Mouse (Mus musculus) lung, embryonic 16.5 days (tissue): ENCODE data around the gene Gm21885. TPM values are rescaled to one million over a fixed set of nuclear protein-coding genes. Genes with fewer than 3 reads are reported as not detected.
A peak's percentile ranks its signal among the peaks of the same experiment; 100 is the strongest.
"Not testable (repeated sequence)": the region's sequence is repeated elsewhere in the genome, so short reads cannot be mapped to it uniquely, and the experiment has no call there.

Experiments
- ATAC-seq: fragments of 200-750 bp; cut with Nextera tagmentation; 2 replicates; pipeline ENCODE4 v1.8.0; 2017; ENCODE audit warnings: low read depth, mild to moderate bottlenecking, moderate library complexity
- H3K27ac ChIP-seq: fragments of 300-500 bp; sonication (generic); 2 replicates; pipeline ENCODE4 v1.5.1; 2014; ENCODE audit warnings: mild to moderate bottlenecking, control low read depth, low read length
- H3K27me3 ChIP-seq: fragments of 300-500 bp; sonication (generic); 2 replicates; pipeline ENCODE4 v1.6.1; 2014; ENCODE audit warnings: low read depth, low read length, mixed read lengths; ENCODE audit not compliant: control insufficient read depth, insufficient read depth
- H3K36me3 ChIP-seq: fragments of 300-500 bp; sonication (generic); 2 replicates; pipeline ENCODE4 v1.6.1; 2014; ENCODE audit warnings: low read length; ENCODE audit not compliant: control insufficient read depth, insufficient read depth
- H3K4me1 ChIP-seq: fragments of 300-500 bp; sonication (generic); replicated peaks from 2 replicates; pipeline ENCODE4 v1.6.1; 2014; ENCODE audit warnings: low read length, mixed read lengths; ENCODE audit not compliant: control insufficient read depth, insufficient read depth
- H3K4me2 ChIP-seq: fragments of 300-500 bp; sonication (generic); 2 replicates; pipeline ENCODE4 v1.6.1; 2014; ENCODE audit warnings: low read depth, low read length, control low read depth
- H3K4me3 ChIP-seq: fragments of 300-500 bp; sonication (generic); 2 replicates; pipeline ENCODE4 v1.5.1; 2014; ENCODE audit warnings: mild to moderate bottlenecking, low read length, control low read depth
- H3K9ac ChIP-seq: fragments of 300-500 bp; sonication (generic); 2 replicates; pipeline ENCODE4 v1.6.1; 2014; ENCODE audit warnings: low read length, control low read depth
- H3K9me3 ChIP-seq: fragments of 300-500 bp; sonication (generic); 2 replicates; pipeline ENCODE4 v1.6.1; 2016; ENCODE audit warnings: low read length; ENCODE audit not compliant: control insufficient read depth
- WGBS: fragments of 180-500 bp; shearing (Covaris S2); extraction: QIAGEN DNeasy Blood & Tissue Kit; methylation state at CpG from one replicate; pipeline ENCODE4 v1.1.7; 2014; 5-methylcytosine and 5-hydroxymethylcytosine counted together
- polyA plus RNA-seq: library from polyadenylated mRNA; unstranded; fragments of >200 nt; fragmentation: Nextera tagmentation; extraction: Ambion mirVana; gene quantifications from 2 replicates; pipeline ENCODE4 v1.2.1, GENCODE M21; 2015

Gm21885 gene
- polyA plus RNA-seq, 1 experiment from 2014 or later = 0.33 TPM

GRCm38 (mm10) chr11:94261585-94262370, 19.9 kb upstream of the Gm21885 start:
- Histone ChIP-seq H3K27ac (no peak overlapping the region), H3K27me3 (no peaks in the 10 kb centered on the region; the same call in 1 of the 2 replicates), H3K36me3 (no peaks in the 10 kb centered on the region), H3K4me2 (no peak overlapping the region), H3K9me3 (no peaks in the 10 kb centered on the region), H3K9ac (no peak overlapping the region), H3K4me3 (no peak overlapping the region), H3K4me1 (peaks cover 5% of the 10 kb centered on the region; the same call in 1 of the 2 replicates)
- WGBS = 49% methylated on average over 6 of the region's 6 CpGs
- no peak; the same call in 1 of the 2 replicates for ATAC-seq

- Histone ChIP-seq H3K4me3 (peak overlapping the region; percentile 51), H3K9ac (peak overlapping the region; percentile 42)
- peak; percentile 78 for ATAC-seq
These were observed 16.4 kb upstream of the Gm21885 start for GRCm38 (mm10) chr11:94265134-94265785.

GRCm38 (mm10) chr11:94266155-94266554, 15.5 kb upstream of the Gm21885 start:
- H3K4me3 ChIP-seq, H3K36me3 ChIP-seq, H3K27me3 ChIP-seq, H3K9me3 ChIP-seq, H3K27ac ChIP-seq, H3K4me2 ChIP-seq, ATAC-seq, H3K9ac ChIP-seq, H3K4me1 ChIP-seq: not testable (repeated sequence)
- 64% methylated on average over 3 of the region's 3 CpGs for WGBS

More at GRCm38 (mm10) chr11:94265134-94265785, 16.4 kb upstream of the Gm21885 start:
- H3K4me2 ChIP-seq = peak overlapping the region; percentile 78
- WGBS = under 1% methylated on average over 18 of the region's 18 CpGs
- H3K36me3 ChIP-seq = no peaks in the 10 kb centered on the region
- peaks cover 5% of the 10 kb centered on the region; the same call in 1 of the 2 replicates for H3K4me1 ChIP-seq
- no peaks in the 10 kb centered on the region for H3K27me3 ChIP-seq
- no peaks in the 10 kb centered on the region for H3K9me3 ChIP-seq
- peak overlapping the region; percentile 57; the same call in 1 of the 2 replicates for H3K27ac ChIP-seq

- Histone ChIP-seq H3K4me2 (no peak overlapping the region), H3K36me3 (no peaks in the 10 kb centered on the region), H3K9ac (no peak overlapping the region), H3K9me3 (no peaks in the 10 kb centered on the region), H3K4me1 (peaks cover 5% of the 10 kb centered on the region; the same call in 1 of the 2 replicates), H3K27ac (no peak overlapping the region), H3K27me3 (no peaks in the 10 kb centered on the region), H3K4me3 (no peak overlapping the region)
- ATAC-seq = no peak
These were observed 12.9 kb upstream of the Gm21885 start for GRCm38 (mm10) chr11:94268761-94269160.

GRCm38 (mm10) chr11:94269906-94270305, 11.8 kb upstream of the Gm21885 start:
- Histone ChIP-seq H3K27me3 (no peaks in the 10 kb centered on the region), H3K36me3 (no peaks in the 10 kb centered on the region), H3K4me2 (no peak overlapping the region), H3K4me1 (peaks cover 2% of the 10 kb centered on the region; the same call in 1 of the 2 replicates), H3K27ac (no peak overlapping the region), H3K4me3 (no peak overlapping the region), H3K9ac (no peak overlapping the region), H3K9me3 (no peaks in the 10 kb centered on the region)
- WGBS = 84% methylated on average over 7 of the region's 7 CpGs
- no peak for ATAC-seq

GRCm38 (mm10) chr11:94271015-94271414, 10.7 kb upstream of the Gm21885 start:
- H3K9ac ChIP-seq = no peak overlapping the region
- WGBS = 89% methylated on average over 2 of the region's 2 CpGs
- H3K4me1 ChIP-seq = no peaks in the 10 kb centered on the region; the same call in 1 of the 2 replicates
- no peaks in the 10 kb centered on the region for H3K36me3 ChIP-seq
- no peaks in the 10 kb centered on the region for H3K27me3 ChIP-seq
- no peak overlapping the region for H3K4me2 ChIP-seq
- no peak overlapping the region for H3K27ac ChIP-seq
- no peak for ATAC-seq
- no peak overlapping the region for H3K4me3 ChIP-seq
- no peaks in the 10 kb centered on the region for H3K9me3 ChIP-seq

GRCm38 (mm10) chr11:94272960-94273927, 8.4 kb upstream of the Gm21885 start:
- no peaks in the 10 kb centered on the region for H3K27me3 ChIP-seq
- H3K9me3 ChIP-seq = no peaks in the 10 kb centered on the region
- no peak overlapping the region for H3K27ac ChIP-seq
- no peaks in the 10 kb centered on the region for H3K36me3 ChIP-seq
- no peak overlapping the region for H3K9ac ChIP-seq
- H3K4me3 ChIP-seq = no peak overlapping the region
- no peak for ATAC-seq
- H3K4me1 ChIP-seq = no peaks in the 10 kb centered on the region; the same call in 1 of the 2 replicates
- WGBS = 80% methylated on average over 21 of the region's 21 CpGs
- H3K4me2 ChIP-seq = no peak overlapping the region

GRCm38 (mm10) chr11:94274206-94274867, 7.3 kb upstream of the Gm21885 start:
- Histone ChIP-seq H3K27ac (no peak overlapping the region), H3K9ac (no peak overlapping the region; the same call in 1 of the 2 replicates), H3K36me3 (no peaks in the 10 kb centered on the region), H3K9me3 (no peaks in the 10 kb centered on the region), H3K27me3 (no peaks in the 10 kb centered on the region), H3K4me1 (no peaks in the 10 kb centered on the region; the same call in 1 of the 2 replicates), H3K4me3 (no peak overlapping the region), H3K4me2 (no peak overlapping the region)
- ATAC-seq = no peak
- 77% methylated on average over 10 of the region's 10 CpGs for WGBS
